In the genomic region with DNA sequence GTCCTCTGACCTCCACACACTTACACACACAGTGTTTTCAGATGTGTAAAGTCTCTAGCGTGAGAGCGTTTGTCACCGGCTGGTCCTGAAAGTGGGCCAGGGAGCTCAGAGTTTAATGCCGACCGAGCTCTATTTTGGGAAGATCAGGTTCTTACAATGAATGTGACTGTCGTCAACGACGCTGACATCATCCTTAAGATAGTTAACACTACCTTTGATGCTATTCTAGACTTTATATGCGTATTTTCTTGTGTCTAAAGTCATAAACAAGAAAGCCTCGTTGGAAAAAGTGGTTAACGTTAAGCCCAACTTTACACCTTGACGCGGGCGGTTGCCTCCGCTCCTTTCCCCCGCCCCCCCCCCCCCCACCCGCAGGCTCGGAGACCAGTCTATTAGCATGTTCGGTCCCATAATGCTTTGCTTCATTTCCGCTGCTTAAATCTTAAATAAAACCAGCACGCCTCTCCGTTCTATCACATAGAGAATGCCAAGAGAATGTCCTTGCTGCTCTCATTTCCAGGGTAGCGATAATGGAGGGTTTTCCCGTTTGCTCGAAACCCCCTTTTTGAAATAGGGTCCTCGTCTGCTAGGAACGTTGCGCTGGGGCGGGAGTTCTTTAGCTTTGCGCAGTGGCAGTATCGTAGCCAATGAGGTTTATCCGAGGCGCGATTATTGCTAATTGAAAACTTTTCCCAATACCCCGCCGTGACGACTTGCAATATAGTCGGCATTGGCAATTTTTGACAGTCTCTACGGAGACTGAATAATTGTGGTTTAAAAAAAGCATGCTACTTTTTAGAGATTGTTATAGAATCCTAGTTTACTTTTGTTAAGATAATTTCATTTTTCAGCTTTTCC, we compare ENCODE assay signal across 8 mouse cellular contexts. TPM values are rescaled to one million over a fixed set of nuclear protein-coding genes. Genes with fewer than 3 reads are reported as not detected.
DNase-seq lines count a peak whose midpoint lies in the region; ATAC-seq and TF ChIP-seq lines count a peak whose summit lies in the region.

No protein-coding gene starts in this region.

- H3K79me2 ChIP-seq in liver, adult 2 months (ENCODE audit: control insufficient read depth, insufficient read depth, low read length), result no peaks in the 10 kb centered on the region

- no peak for TF ChIP-seq CTCF in liver, adult 2 months (IDR thresholded peaks at IDR 0.05; ENCODE audit: low read depth, low read length)

- WGBS in embryonic facial prominence, embryonic 15.5 days, result under 1% methylated on average over 39 of the region's 39 CpGs
- WGBS in heart, embryonic 11.5 days (ENCODE audit: insufficient replicate concordance), result under 1% methylated on average over 38 of the region's 39 CpGs
- WGBS in kidney, embryonic 15.5 days, result under 1% methylated on average over 39 of the region's 39 CpGs
- WGBS in liver, adult 2 months, result under 1% methylated on average over 38 of the region's 39 CpGs
- WGBS in stomach, embryonic 15.5 days, result under 1% methylated on average over 39 of the region's 39 CpGs

- H3K9me3 ChIP-seq in embryonic facial prominence, embryonic 15.5 days (replicated peaks), result no peaks in the 10 kb centered on the region
- no peaks in the 10 kb centered on the region for H3K9me3 ChIP-seq in heart, embryonic 11.5 days (replicated peaks; ENCODE audit: control insufficient read depth, low read length)
- H3K9me3 ChIP-seq in kidney, embryonic 15.5 days (replicated peaks), result no peaks in the 10 kb centered on the region
- H3K9me3 ChIP-seq in stomach, embryonic 15.5 days, result no peaks in the 10 kb centered on the region

- peaks cover 42% of the 10 kb centered on the region for H3K4me1 ChIP-seq in embryonic facial prominence, embryonic 15.5 days
- H3K4me1 ChIP-seq in heart, embryonic 11.5 days (ENCODE audit: control insufficient read depth, insufficient read depth, low read length), result peaks cover 14% of the 10 kb centered on the region
- H3K4me1 ChIP-seq in kidney, embryonic 15.5 days, result peaks cover 47% of the 10 kb centered on the region
- peaks cover 2% of the 10 kb centered on the region; the same call in 1 of the 2 replicates for H3K4me1 ChIP-seq in liver, adult 2 months (ENCODE audit: control insufficient read depth, insufficient read depth, low read length)
- H3K4me1 ChIP-seq in stomach, embryonic 15.5 days, result peaks cover 26% of the 10 kb centered on the region

- H3K27ac ChIP-seq in embryonic facial prominence, embryonic 15.5 days (replicated peaks), result peak overlapping the region; percentile 100
- peak overlapping the region; percentile 100 for H3K27ac ChIP-seq in heart, embryonic 11.5 days (ENCODE audit: low read depth, low read length)
- H3K27ac ChIP-seq in kidney, embryonic 15.5 days, result peak overlapping the region; percentile 100
- H3K27ac ChIP-seq in liver, adult 2 months (replicated peaks; ENCODE audit: insufficient read depth, low read depth, low read length), result peak overlapping the region; percentile 94
- H3K27ac ChIP-seq in stomach, embryonic 15.5 days, result peak overlapping the region; percentile 100

- H3K36me3 ChIP-seq in embryonic facial prominence, embryonic 15.5 days, result no peaks in the 10 kb centered on the region
- H3K36me3 ChIP-seq in heart, embryonic 11.5 days (ENCODE audit: control insufficient read depth, insufficient read depth, low read length), result no peaks in the 10 kb centered on the region
- H3K36me3 ChIP-seq in kidney, embryonic 15.5 days, result no peaks in the 10 kb centered on the region
- H3K36me3 ChIP-seq in liver, adult 2 months (ENCODE audit: control insufficient read depth, insufficient read depth, low read length), result no peaks in the 10 kb centered on the region
- no peaks in the 10 kb centered on the region for H3K36me3 ChIP-seq in stomach, embryonic 15.5 days

- ATAC-seq in embryonic facial prominence, embryonic 15.5 days (ENCODE audit: insufficient number of reproducible peaks, low FRiP score, low TSS enrichment, low read depth), result peak; percentile 66
- peak; percentile 67 for ATAC-seq in heart, embryonic 11.5 days (replicated peaks; ENCODE audit: insufficient number of reproducible peaks, low FRiP score, low TSS enrichment)
- ATAC-seq in kidney, embryonic 15.5 days (replicated peaks; ENCODE audit: low FRiP score), result peak; percentile 71
- ATAC-seq in stomach, embryonic 15.5 days (ENCODE audit: insufficient read depth, low FRiP score, low read depth), result peak; percentile 81

- no peaks in the 10 kb centered on the region for H3K27me3 ChIP-seq in embryonic facial prominence, embryonic 15.5 days
- no peaks in the 10 kb centered on the region for H3K27me3 ChIP-seq in heart, embryonic 11.5 days (ENCODE audit: control insufficient read depth, insufficient read depth, low read length)
- no peaks in the 10 kb centered on the region for H3K27me3 ChIP-seq in kidney, embryonic 15.5 days
- no peaks in the 10 kb centered on the region for H3K27me3 ChIP-seq in liver, adult 2 months (ENCODE audit: control insufficient read depth, insufficient read depth, low read length)
- H3K27me3 ChIP-seq in stomach, embryonic 15.5 days (replicated peaks), result no peaks in the 10 kb centered on the region

- DNase-seq in A20 (ENCODE audit: low read depth, low spot score), result peak; percentile 89
- DNase-seq in adrenal gland, postnatal 36 days, result peak; percentile 67 to 73
- no peak for DNase-seq in liver, adult 2 months (ENCODE audit: extremely low read depth, low read depth, low spot score)
- DNase-seq in naive thymus-derived CD4-positive, alpha-beta T cell, adult 2 months (ENCODE audit: low read depth), result peak; percentile 95

- TF ChIP-seq POLR2A in liver, adult 2 months (IDR thresholded peaks at IDR 0.05; ENCODE audit: extremely low read depth, insufficient read depth, low read length), result peak; percentile 96

- peak overlapping the region; percentile 86 for H3K9ac ChIP-seq in embryonic facial prominence, embryonic 15.5 days
- peak overlapping the region; percentile 91 for H3K9ac ChIP-seq in heart, embryonic 11.5 days (ENCODE audit: low read depth, low read length)
- peak overlapping the region; percentile 75 for H3K9ac ChIP-seq in kidney, embryonic 15.5 days
- peak overlapping the region; percentile 99 for H3K9ac ChIP-seq in liver, adult 2 months (ENCODE audit: low read depth, low read length)
- peak overlapping the region; percentile 25; the same call in 1 of the 2 replicates for H3K9ac ChIP-seq in stomach, embryonic 15.5 days

- H3K4me2 ChIP-seq in embryonic facial prominence, embryonic 15.5 days (replicated peaks), result peak overlapping the region; percentile 80
- H3K4me2 ChIP-seq in heart, embryonic 11.5 days, result peak overlapping the region; percentile 76
- peak overlapping the region; percentile 57 for H3K4me2 ChIP-seq in kidney, embryonic 15.5 days
- peak overlapping the region; percentile 71 for H3K4me2 ChIP-seq in stomach, embryonic 15.5 days

- H3K4me3 ChIP-seq in embryonic facial prominence, embryonic 15.5 days (replicated peaks), result peak overlapping the region; percentile 46
- H3K4me3 ChIP-seq in heart, embryonic 11.5 days (ENCODE audit: low read depth, low read length), result peak overlapping the region; percentile 38
- peak overlapping the region; percentile 32 for H3K4me3 ChIP-seq in kidney, embryonic 15.5 days (replicated peaks)
- H3K4me3 ChIP-seq in liver, adult 2 months (ENCODE audit: insufficient read depth, low read depth, low read length), result peak overlapping the region; percentile 51
- H3K4me3 ChIP-seq in stomach, embryonic 15.5 days (replicated peaks), result peak overlapping the region; percentile 40

RNA-seq across cellular contexts. Expression of gene Sirt4, which starts 4.5 kb away (rescaled TPM):
- 10 to 100 TPM; 20.8 to 22.6 TPM for total RNA-seq in adrenal gland, postnatal 36 days (2021)
- polyA plus RNA-seq in embryonic facial prominence, embryonic 15.5 days (2015; fragmentation: Nextera tagmentation; extraction: Ambion mirVana), result 29.2 and 32.8 TPM in 2 replicates
- polyA plus RNA-seq in heart, embryonic 11.5 days (2014; fragmentation: Nextera tagmentation; extraction: Ambion mirVana), result 15.8 and 19.2 TPM in 2 replicates
- 24.6 and 25.0 TPM in 2 replicates for polyA plus RNA-seq in kidney, embryonic 15.5 days (2015; fragmentation: Nextera tagmentation; extraction: Ambion mirVana)
- 11.5 and 15.0 TPM in 2 replicates for total RNA-seq in liver, adult 2 months (2014; rRNA removed)
- polyA plus RNA-seq in liver, adult 2 months (2012; rRNA removed), result 26.1 and 26.6 TPM in 2 replicates
- polyA plus RNA-seq in stomach, embryonic 15.5 days (2015; fragmentation: Nextera tagmentation; extraction: Ambion mirVana), result 21.7 and 26.6 TPM in 2 replicates

RNA-seq across cellular contexts. Expression of gene Pxn, which starts 17.4 kb away (rescaled TPM):
- total RNA-seq in adrenal gland, postnatal 36 days (2021), result 10 to 100 TPM; 33.5 to 54.2 TPM
- 51.5 and 52.8 TPM in 2 replicates for polyA plus RNA-seq in embryonic facial prominence, embryonic 15.5 days (2015; fragmentation: Nextera tagmentation; extraction: Ambion mirVana)
- 11.7 and 14.4 TPM in 2 replicates for polyA plus RNA-seq in heart, embryonic 11.5 days (2014; fragmentation: Nextera tagmentation; extraction: Ambion mirVana)
- 51.7 and 56.1 TPM in 2 replicates for polyA plus RNA-seq in kidney, embryonic 15.5 days (2015; fragmentation: Nextera tagmentation; extraction: Ambion mirVana)
- total RNA-seq in liver, adult 2 months (2014; rRNA removed), result 10.5 and 15.2 TPM in 2 replicates
- polyA plus RNA-seq in liver, adult 2 months (2012; rRNA removed), result 33.6 and 40.2 TPM in 2 replicates
- polyA plus RNA-seq in stomach, embryonic 15.5 days (2015; fragmentation: Nextera tagmentation; extraction: Ambion mirVana), result 37.0 and 43.0 TPM in 2 replicates

RNA-seq across cellular contexts. Expression of gene Pla2g1b, which starts 23.0 kb away (rescaled TPM):
- total RNA-seq in adrenal gland, postnatal 36 days (2021), result not detected
- polyA plus RNA-seq in embryonic facial prominence, embryonic 15.5 days (2015; fragmentation: Nextera tagmentation; extraction: Ambion mirVana), result not detected in 2 replicates
- 1.0 and 1.2 TPM in 2 replicates for polyA plus RNA-seq in heart, embryonic 11.5 days (2014; fragmentation: Nextera tagmentation; extraction: Ambion mirVana)
- polyA plus RNA-seq in kidney, embryonic 15.5 days (2015; fragmentation: Nextera tagmentation; extraction: Ambion mirVana), result 0.61 and 1.2 TPM in 2 replicates
- 0.40 and 2.7 TPM in 2 replicates for total RNA-seq in liver, adult 2 months (2014; rRNA removed)
- polyA plus RNA-seq in liver, adult 2 months (2012; rRNA removed), result not detected in 2 replicates
- 12.0 and 15.4 TPM in 2 replicates for polyA plus RNA-seq in stomach, embryonic 15.5 days (2015; fragmentation: Nextera tagmentation; extraction: Ambion mirVana)

RNA-seq across cellular contexts. Expression of gene Msi1, which starts 59.7 kb away (rescaled TPM):
- total RNA-seq in adrenal gland, postnatal 36 days (2021), result 10 to 100 TPM; 15.7 to 18.5 TPM
- 14.1 and 19.1 TPM in 2 replicates for polyA plus RNA-seq in embryonic facial prominence, embryonic 15.5 days (2015; fragmentation: Nextera tagmentation; extraction: Ambion mirVana)
- 7.6 and 9.4 TPM in 2 replicates for polyA plus RNA-seq in heart, embryonic 11.5 days (2014; fragmentation: Nextera tagmentation; extraction: Ambion mirVana)
- polyA plus RNA-seq in kidney, embryonic 15.5 days (2015; fragmentation: Nextera tagmentation; extraction: Ambion mirVana), result 21.1 and 22.0 TPM in 2 replicates
- total RNA-seq in liver, adult 2 months (2014; rRNA removed), result not detected in 2 replicates
- 0.09 and 0.35 TPM in 2 replicates for polyA plus RNA-seq in liver, adult 2 months (2012; rRNA removed)
- polyA plus RNA-seq in stomach, embryonic 15.5 days (2015; fragmentation: Nextera tagmentation; extraction: Ambion mirVana), result 8.0 and 8.3 TPM in 2 replicates

Comparison
In these comparisons a context has a peak if more than half of its experiments do, and no peak if none do; other contexts are left out.
1. H3K9ac ChIP-seq: peak in every context shown above with its lines; median percentile 99 in liver, adult 2 months; 91 in heart, embryonic 11.5 days; 86 in embryonic facial prominence, embryonic 15.5 days; 75 in kidney, embryonic 15.5 days; 25 in stomach, embryonic 15.5 days.